Mouse (Mus musculus): ENCODE measurements around the gene Gm20873. TPM values are rescaled to one million over a fixed set of nuclear protein-coding genes. Genes with fewer than 3 reads are reported as not detected.
"Not testable (repeated sequence)": the region's sequence is repeated elsewhere in the genome, so short reads cannot be mapped to it uniquely, and the experiment has no call there.

Gene Gm20873
- total RNA-seq (2021) = not detected

DNA sequence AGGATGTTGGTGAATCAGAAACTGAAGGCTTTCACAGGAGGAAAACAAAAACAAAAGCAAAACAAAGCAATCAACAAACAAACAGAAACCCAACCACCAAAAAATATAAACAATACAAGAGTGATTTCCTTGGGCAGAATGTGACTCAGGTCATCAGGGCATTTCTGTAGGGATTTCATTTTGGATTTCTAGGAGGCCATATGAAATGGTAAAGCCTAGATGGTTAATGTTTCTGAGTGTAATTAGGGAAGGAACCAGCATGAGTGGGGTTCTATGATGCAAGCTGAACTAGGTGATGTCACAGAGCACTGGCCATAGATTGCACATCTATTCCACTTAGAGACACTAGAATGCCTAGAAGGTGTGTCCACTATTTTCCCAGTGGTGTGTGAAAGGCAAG, at the start of gene Gm20873:
Gm20873 (plus strand) TSS at position 301 of the 400 bp plus-strand sequence.
- DNase-seq (ENCODE audit: extremely low spot score in 1 of 2, low spot score in 2 of 2); intact Hi-C loops (cut with DNase I): not testable (repeated sequence)

DNA sequence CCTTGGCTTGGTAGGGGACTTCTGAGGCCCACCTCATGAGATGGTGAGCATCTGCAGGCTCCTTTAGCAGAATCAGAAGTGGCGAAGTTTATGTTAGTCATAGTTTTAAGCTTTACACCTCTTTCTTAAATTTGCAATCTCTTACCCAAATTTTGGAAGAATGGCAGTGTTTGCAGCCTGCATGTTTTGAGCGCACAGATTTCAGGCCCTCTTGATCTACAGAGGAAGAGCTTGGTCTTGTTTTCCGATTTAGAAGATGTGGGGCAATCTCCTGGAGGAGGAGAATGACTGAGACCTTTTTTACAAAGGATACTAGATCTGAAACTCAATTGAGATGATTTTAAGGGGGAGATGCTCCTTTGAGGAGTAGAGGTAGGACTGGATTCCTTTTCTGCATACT, 29.0 kb upstream of the Gm20873 start, which contains the start of gene Gm21746:
Gm21746 (minus strand) TSS at position 101 of the 400 bp plus-strand sequence.
- intact Hi-C loops (cut with DNase I); DNase-seq (ENCODE audit: extremely low spot score in 1 of 2, low spot score in 2 of 2): not testable (repeated sequence)

Other genes starting within 250 kb of the Gm20873 start
- not detected for gene Gm21746, start 29.1 kb upstream of the Gm20873 start, total RNA-seq (2021)

All from left cerebral cortex, postnatal 10 days (tissue).